Mouse (Mus musculus): Measurements from ENCODE around the gene Lmbr1l. TPM values are rescaled to one million over a fixed set of nuclear protein-coding genes. Genes with fewer than 3 reads are reported as not detected.
A peak's percentile ranks its signal among the peaks of the same experiment; 100 is the strongest.

Lmbr1l gene
- polyA plus RNA-seq, 1 experiment: 33.6 TPM

- DNase-seq (ENCODE audit: extremely low spot score in 1 of 2, low spot score in 1 of 2): no peak
Measured at GRCm38 (mm10) chr15:98870179-98871069, 47.6 kb downstream of the Lmbr1l start.

- DNase-seq (ENCODE audit: extremely low spot score in 1 of 2, low spot score in 1 of 2): no peak
Measured at GRCm38 (mm10) chr15:98869342-98870178, 48.5 kb downstream of the Lmbr1l start.

- DNase-seq (ENCODE audit: extremely low spot score in 1 of 2, low spot score in 1 of 2): no peak
Measured at GRCm38 (mm10) chr15:98868346-98869063, 49.5 kb downstream of the Lmbr1l start.

- DNase-seq (ENCODE audit: extremely low spot score in 1 of 2, low spot score in 1 of 2): peak; percentile 55 to 76
Measured at GRCm38 (mm10) chr15:98867321-98867720, 50.7 kb downstream of the Lmbr1l start.

- no peak for DNase-seq (ENCODE audit: extremely low spot score in 1 of 2, low spot score in 1 of 2)
Measured at GRCm38 (mm10) chr15:98866501-98866900, 51.5 kb downstream of the Lmbr1l start.

- no peak for DNase-seq (ENCODE audit: extremely low spot score in 1 of 2, low spot score in 1 of 2)
Measured at GRCm38 (mm10) chr15:98865771-98866170, 52.3 kb downstream of the Lmbr1l start.

GRCm38 (mm10) chr15:98864951-98865350 lies 53.1 kb downstream of the Lmbr1l start:
- DNase-seq (ENCODE audit: extremely low spot score in 1 of 2, low spot score in 1 of 2): no peak

GRCm38 (mm10) chr15:98863451-98863958 lies 54.5 kb downstream of the Lmbr1l start:
- no peak for DNase-seq (ENCODE audit: extremely low spot score in 1 of 2, low spot score in 1 of 2)

GRCm38 (mm10) chr15:98861701-98862410 lies 56.2 kb downstream of the Lmbr1l start:
- DNase-seq (ENCODE audit: extremely low spot score in 1 of 2, low spot score in 1 of 2): no peak

GRCm38 (mm10) chr15:98860921-98861320 lies 57.1 kb downstream of the Lmbr1l start:
- no peak for DNase-seq (ENCODE audit: extremely low spot score in 1 of 2, low spot score in 1 of 2)

GRCm38 (mm10) chr15:98859319-98860043 lies 58.5 kb downstream of the Lmbr1l start:
- DNase-seq (ENCODE audit: extremely low spot score in 1 of 2, low spot score in 1 of 2): no peak

- DNase-seq (ENCODE audit: extremely low spot score in 1 of 2, low spot score in 1 of 2): no peak
Measured at GRCm38 (mm10) chr15:98854214-98854613, 63.8 kb downstream of the Lmbr1l start.

Other genes with a start within 250 kb of the Lmbr1l start
- 25.4 and 25.5 TPM in 2 replicates for gene Rnd1, start 240.8 kb downstream of the Lmbr1l start, polyA plus RNA-seq (2012; rRNA removed)
- gene Ccdc65, start 210.0 kb downstream of the Lmbr1l start, polyA plus RNA-seq (2012; rRNA removed): 6.4 and 7.7 TPM in 2 replicates
- gene Fkbp11, start 190.0 kb downstream of the Lmbr1l start, polyA plus RNA-seq (2012; rRNA removed): 2.9 and 3.5 TPM in 2 replicates
- 678 and 795 TPM in 2 replicates for gene Arf3, start 155.0 kb downstream of the Lmbr1l start, polyA plus RNA-seq (2012; rRNA removed)
- gene Wnt10b, start 140.1 kb downstream of the Lmbr1l start, polyA plus RNA-seq (2012; rRNA removed): 6.3 and 6.8 TPM in 2 replicates
- 0.10 and 0.25 TPM in 2 replicates for gene Wnt1, start 128.4 kb downstream of the Lmbr1l start, polyA plus RNA-seq (2012; rRNA removed)
- gene Ddn, start 108.7 kb downstream of the Lmbr1l start, polyA plus RNA-seq (2012; rRNA removed): 764 and 849 TPM in 2 replicates
- gene Prkag1, start 86.7 kb downstream of the Lmbr1l start, polyA plus RNA-seq (2012; rRNA removed): 67.8 and 74.0 TPM in 2 replicates
- 47.0 and 48.6 TPM in 2 replicates for gene Kmt2d, start 47.0 kb downstream of the Lmbr1l start, polyA plus RNA-seq (2012; rRNA removed)
- gene Rhebl1, start 23.7 kb downstream of the Lmbr1l start, polyA plus RNA-seq (2012; rRNA removed): 17.6 and 19.2 TPM in 2 replicates
- 0.44 and 0.80 TPM in 2 replicates for gene Dhh, start 19.7 kb downstream of the Lmbr1l start, polyA plus RNA-seq (2012; rRNA removed)
- gene Tuba1b, start 16.3 kb upstream of the Lmbr1l start, polyA plus RNA-seq (2012; rRNA removed): 1,157 and 1,186 TPM in 2 replicates
- gene Gm49450, start 35.3 kb upstream of the Lmbr1l start, polyA plus RNA-seq (2012; rRNA removed): 0.17 and 3.5 TPM in 2 replicates
- 1,817 and 1,854 TPM in 2 replicates for gene Tuba1a, start 35.5 kb upstream of the Lmbr1l start, polyA plus RNA-seq (2012; rRNA removed)
- gene Tuba1c, start 111.7 kb upstream of the Lmbr1l start, polyA plus RNA-seq (2012; rRNA removed): 5.8 and 10.6 TPM in 2 replicates
- 0.69 and 0.90 TPM in 2 replicates for gene Prph, start 136.9 kb upstream of the Lmbr1l start, polyA plus RNA-seq (2012; rRNA removed)
- 0.62 and 1.3 TPM in 2 replicates for gene Troap, start 156.3 kb upstream of the Lmbr1l start, polyA plus RNA-seq (2012; rRNA removed)
- gene C1ql4, start 169.6 kb upstream of the Lmbr1l start, polyA plus RNA-seq (2012; rRNA removed): not detected in 2 replicates
- gene Dnajc22, start 174.9 kb upstream of the Lmbr1l start, polyA plus RNA-seq (2012; rRNA removed): 0.06 TPM in 1 of 2 replicates, not detected in the other
- gene Spats2, start 207.7 kb upstream of the Lmbr1l start, polyA plus RNA-seq (2012; rRNA removed): 36.9 and 39.7 TPM in 2 replicates